Mouse (Mus musculus) megakaryocyte, adult 5-6 weeks (primary cell): ENCODE measurements around the gene Exoc3l. TPM values are rescaled to one million over a fixed set of nuclear protein-coding genes. Genes with fewer than 3 reads are reported as not detected.
"Not testable (repeated sequence)": the region's sequence is repeated elsewhere in the genome, so short reads cannot be mapped to it uniquely, and the experiment has no call there.

Experiments
- ATAC-seq: 2 replicates; pipeline ENCODE4 v1.8.0; 2016; ENCODE audit warnings: mild to moderate bottlenecking, inconsistent platforms; ENCODE audit not compliant: poor library complexity, severe bottlenecking
- total RNA-seq, 2 experiments: library from RNA; stranded (forward) in 1 of 2; stranded (reverse) in 1 of 2; fragments of 153-499, 151-499 nt in 1 of 2; fragments of 221-1000, 200-1000 nt in 1 of 2; gene quantifications; 2 replicates each; pipeline versions ENCODE4 v1.2.3 to v1.2.4; 2015 to 2017

The Exoc3l gene
- total RNA-seq, 2 experiments from 2014 or later: 0.09 to 0.26 TPM

GRCm38 (mm10) chr8:105294776-105295175 lies 1.1 kb downstream of the Exoc3l start:
- no peak for ATAC-seq

DNA sequence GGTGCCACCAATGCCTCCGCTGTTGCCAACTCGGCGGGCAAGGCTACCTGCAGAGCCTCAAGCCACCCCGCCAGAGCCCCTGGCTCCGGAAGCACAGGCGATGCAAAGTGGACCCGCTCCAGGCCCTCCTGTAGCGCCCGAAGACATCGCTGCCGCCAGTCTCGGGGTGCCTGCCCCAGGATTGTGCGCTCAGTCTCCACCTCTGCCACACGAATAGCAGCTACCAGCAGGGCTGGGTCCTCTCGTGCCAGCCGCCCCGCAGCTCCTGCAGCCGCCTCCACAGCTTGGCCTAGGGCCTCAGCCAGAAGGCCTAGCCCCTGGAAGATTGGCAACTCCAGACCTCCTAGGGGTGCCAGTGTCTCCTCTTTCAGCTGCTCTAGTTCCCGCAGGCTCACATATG lies 2.5 kb downstream of the Exoc3l start:
- no peak for ATAC-seq

DNA sequence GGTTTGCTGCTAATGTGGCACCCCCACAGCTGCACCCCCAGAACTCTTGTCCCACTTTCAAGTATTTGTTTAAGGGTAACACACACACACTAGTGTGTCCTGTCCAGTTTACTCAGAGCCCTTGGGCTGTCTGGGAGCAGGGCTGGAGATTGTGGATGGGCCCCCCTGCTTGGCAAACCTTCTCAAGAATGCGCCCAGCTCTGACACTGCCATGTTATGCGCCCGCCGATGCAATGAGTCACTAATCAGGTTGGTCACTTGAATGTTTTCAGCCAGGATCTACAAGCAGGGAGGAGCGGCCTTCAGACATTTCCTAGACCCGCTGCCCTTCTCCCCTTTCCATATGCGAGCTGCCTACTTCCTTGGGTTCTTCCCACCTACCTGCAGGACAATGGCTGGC lies 3.4 kb downstream of the Exoc3l start:
- ATAC-seq: no peak

DNA sequence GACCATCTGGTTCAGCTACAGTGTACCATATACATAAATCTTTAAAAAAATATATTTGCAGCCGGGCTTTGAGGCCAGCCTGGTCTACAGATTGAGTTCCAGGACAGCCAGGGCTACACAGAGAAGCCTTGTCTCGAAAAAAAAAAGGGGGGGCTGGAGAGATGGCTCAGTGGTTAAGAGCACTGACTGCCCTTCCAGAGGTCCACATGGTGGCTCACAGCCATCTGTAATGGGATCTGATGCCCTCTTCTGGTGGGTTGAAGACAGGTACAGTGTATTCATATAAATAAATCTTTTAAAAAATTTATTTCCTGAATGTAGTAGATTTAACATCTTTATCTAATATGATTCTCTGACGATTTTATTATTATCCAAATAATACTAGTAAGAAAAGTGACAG lies 4.1 kb downstream of the Exoc3l start:
- not testable (repeated sequence) for ATAC-seq

GRCm38 (mm10) chr8:105291364-105291763 lies 4.5 kb downstream of the Exoc3l start:
- ATAC-seq: not testable (repeated sequence)

DNA sequence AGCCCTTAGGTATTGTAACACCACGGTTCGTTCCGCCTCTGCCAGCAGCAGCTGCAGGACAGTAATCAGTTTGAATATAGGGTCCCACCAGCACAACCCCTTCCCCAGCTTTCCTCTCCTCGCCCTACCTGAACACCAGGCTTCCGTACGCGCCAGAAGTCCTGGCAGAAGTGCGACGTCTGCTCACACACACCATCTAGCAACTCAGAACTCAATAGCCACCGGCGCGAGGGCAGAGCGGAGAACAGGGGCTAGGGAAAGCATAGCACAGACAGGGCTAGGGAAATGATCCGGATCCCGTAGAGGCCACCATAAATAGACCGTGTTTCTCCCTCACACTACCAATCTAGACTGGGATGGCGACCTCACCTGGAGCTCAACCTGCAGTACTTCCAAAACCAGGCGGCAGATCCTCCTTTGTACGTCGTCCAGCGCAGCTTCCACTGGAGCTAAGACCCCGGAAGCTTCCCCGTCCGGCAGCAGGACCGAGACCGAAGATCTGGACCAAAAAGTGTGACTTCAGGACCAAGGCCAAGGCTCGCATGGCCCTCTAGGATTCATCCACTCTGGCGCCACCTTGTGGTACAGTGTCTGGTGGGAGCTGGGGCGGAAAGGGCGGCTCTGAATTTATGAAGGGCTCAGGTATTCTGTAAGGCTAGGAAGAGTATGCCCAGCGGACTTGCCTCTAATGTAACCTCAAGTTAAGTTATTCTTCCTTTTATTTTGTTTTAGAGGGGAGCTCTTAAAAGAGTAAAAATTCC lies 5.2 kb downstream of the Exoc3l start:
- peak; percentile 53 for ATAC-seq

- ATAC-seq: peak; percentile 30
These were observed 6.0 kb downstream of the Exoc3l start, which contains the start of gene 4931428F04Rik for GRCm38 (mm10) chr8:105289805-105290460. TSS of gene 4931428F04Rik (minus strand) at chr8:105289864.

DNA sequence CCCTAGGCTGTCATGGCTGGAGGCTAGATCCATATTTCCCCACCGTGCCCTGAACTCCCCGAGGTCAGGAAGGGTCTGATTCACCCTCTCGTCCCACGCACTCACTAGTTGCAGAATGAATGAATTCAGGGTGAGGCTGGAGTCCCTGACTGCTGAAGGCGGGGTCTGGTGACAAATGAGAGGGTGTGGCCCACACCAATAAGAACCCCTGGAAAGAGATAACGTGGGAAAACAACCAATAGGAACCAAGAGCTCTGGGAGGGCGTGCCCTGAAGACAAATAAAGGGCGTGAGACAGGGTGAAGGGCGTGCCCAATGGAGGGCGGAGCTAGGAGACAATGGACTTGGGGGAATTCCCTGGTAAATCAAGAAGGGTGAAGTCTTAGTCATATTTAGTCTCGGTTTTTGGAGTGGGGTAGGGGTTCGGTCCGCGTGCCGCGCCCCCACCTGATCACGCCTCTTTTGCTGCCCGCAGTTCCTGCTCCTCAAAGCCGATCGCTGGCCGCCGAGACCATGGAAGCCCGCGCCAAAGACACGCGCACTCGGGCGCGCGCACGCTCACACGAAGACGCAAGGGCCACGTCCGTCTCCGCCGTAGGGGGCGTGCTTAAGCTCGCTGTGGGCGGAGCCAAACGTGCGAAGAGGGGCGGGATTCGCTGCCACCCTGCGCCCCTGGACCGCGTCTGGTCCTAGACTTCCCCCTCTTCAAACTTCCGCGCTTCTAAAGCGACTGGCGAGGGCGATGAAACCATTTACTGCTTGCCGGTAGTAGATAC lies 6.8 kb downstream of the Exoc3l start:
- ATAC-seq: peak; percentile 86

- ATAC-seq: no peak
These were observed 7.7 kb downstream of the Exoc3l start for GRCm38 (mm10) chr8:105288231-105288630.

GRCm38 (mm10) chr8:105286907-105287306 lies 9.0 kb downstream of the Exoc3l start:
- ATAC-seq: no peak

DNA sequence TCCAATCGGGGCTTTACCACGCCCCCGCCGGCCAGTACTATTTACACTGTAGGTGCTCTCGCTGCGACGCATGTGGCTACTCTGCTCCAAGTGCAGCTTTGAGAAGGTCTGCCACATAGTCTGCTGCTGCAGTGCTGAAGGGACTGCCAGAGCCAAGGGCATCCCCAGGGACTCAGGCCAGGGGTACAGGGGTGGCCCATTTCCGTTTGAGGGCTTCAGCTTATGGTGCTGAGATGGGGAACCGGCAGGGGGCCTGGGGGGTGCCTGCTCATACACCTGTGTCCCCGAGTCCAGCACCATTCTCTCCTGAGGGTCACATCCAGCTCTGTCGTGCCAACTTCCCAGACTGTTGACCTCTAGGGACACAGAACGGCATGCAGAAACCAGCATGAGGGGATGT lies 10.4 kb downstream of the Exoc3l start:
- no peak for ATAC-seq

- ATAC-seq: peak; percentile 74
These were observed 12.8 kb downstream of the Exoc3l start for GRCm38 (mm10) chr8:105283074-105283473.

DNA sequence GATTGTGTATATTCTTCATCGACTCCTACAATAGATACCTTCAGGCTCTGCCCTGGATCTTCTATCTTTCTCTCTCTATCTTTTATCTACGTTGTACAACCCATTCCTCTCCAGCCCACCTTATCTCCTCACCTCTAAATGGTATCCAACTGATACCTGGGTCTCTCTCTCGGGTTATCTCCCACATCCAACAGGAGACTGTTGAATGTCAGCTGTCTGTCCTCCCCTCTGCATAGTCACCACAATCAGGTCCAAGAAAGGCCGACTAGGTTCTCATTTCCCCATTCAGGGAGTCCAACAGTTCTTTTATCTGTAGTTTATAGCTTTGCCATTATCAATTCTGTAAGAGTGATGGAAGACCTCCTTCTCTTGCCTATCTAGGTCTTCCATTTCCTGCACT lies 13.7 kb downstream of the Exoc3l start:
- ATAC-seq: no peak

DNA sequence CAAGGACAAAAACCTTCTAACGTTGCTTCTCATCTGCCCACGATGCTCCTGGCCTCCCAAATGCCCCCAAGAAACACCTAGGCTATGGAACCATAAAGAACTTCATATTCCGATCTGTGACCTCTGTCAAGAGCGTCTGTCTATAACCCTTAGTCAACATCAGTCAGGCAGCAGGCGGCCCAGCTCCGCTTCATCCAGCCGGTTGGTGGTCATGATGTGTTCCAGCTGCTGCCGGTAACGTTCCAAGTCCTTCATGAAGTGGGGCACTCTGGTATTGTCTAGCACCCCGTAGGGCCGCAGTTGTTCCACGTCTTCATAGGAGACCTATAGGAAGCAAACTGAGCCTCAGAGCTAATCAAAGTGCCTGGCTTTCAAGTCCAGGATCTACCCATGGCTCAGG lies 14.1 kb downstream of the Exoc3l start:
- ATAC-seq: no peak

DNA sequence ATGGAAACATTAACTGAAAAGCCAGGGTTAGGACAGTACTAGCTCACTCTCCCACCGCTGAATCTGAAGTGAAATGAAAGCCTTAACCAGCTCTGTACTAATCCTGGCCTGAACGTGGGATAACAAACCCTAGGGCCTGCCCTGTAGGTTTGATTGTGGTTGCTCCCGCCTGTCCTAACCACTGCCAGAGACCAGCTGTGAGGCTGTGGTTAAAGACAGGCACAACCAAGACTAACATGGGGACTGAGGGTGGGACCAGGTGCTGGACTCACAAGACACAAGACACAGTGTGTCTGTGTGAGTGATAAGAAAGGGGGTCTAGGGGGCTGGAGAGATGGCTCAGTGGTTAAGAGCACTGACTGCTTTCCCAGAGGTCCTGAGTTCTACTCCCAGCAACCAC lies 15.3 kb downstream of the Exoc3l start:
- ATAC-seq: no peak

DNA sequence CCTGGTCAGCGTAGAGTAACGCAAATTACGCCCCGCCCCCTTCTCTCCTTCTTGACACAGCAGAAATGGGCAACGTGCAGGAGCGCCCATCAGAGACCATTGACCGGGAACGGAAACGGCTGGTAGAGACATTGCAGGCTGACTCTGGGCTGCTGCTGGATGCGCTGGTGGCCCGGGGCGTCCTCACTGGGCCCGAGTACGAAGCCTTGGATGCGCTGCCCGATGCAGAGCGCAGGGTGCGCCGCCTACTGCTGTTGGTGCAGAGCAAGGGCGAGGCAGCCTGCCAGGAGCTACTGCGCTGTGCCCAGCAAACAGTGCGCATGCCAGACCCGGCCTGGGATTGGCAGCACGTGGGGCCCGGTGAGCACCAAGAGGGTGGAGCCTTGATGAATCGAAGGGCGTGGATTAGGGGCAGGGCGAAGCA lies 17.0 kb downstream of the Exoc3l start:
- peak; percentile 66 for ATAC-seq

DNA sequence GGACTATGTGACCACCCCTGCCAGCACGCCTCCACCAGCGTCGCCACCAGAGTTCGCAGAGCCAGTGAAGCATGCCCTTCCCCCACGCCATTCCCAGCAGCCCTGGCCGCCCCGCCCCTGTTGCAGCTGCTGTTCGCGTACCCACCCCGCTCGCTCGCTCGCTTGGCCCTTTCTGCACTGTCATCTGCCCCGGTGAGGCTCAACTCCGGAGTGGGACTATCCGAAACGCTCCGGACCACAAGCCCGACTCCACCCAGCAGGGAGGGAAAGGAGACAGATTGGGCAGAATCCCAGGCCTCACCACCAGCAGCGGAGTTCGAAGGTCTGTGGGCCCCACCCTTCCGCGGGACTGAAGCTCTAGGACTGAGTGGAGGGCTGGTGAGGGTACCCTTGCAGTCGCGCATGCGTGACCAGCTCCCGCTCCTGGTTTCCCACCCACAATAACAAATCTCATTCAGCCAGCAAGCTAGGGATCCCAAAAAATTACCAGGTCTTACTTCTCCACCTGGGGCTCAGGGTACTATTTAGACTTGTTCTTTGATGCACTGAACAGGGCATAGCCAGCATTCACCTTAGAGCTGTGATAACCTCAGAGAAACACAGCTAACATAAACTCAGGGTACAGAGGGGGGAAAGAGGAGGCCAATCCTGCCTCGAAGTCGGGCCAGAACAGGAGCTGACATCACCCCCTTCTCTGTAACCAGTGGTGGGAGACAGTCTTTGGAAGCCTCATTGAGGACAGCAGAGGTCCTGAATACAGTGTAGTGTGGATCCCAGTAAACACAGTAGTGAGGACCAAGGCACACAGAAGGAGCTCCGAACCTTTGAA lies 19.4 kb downstream of the Exoc3l start:
- peak; percentile 61 for ATAC-seq

- no peak for ATAC-seq
These were observed 20.1 kb downstream of the Exoc3l start, which contains the start of gene Nol3 for GRCm38 (mm10) chr8:105275840-105276239. TSS of gene Nol3 (plus strand) at chr8:105276140.

DNA sequence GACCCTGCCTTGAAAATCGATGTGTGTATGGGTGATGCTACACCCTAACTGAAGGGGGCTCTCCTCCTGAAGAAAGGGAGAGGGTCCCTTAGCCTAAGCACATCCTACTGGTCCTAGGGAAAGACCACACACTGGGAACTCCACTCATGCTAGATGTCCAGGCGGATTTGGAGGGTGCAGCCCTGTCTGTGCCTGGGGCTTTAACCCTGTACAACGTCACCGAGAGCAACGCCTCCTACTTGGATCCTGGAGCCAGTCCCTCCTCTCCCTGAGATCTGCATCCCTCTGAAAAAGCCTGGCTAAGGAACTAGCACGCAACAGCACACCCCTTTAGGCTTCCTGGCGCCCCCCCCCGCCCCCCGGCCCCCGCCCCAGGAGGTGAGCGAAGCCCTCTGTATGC lies 20.5 kb downstream of the Exoc3l start:
- no peak for ATAC-seq

- no peak for ATAC-seq
These were observed 25.1 kb downstream of the Exoc3l start for GRCm38 (mm10) chr8:105270916-105271186.
